8 mouse cellular contexts compared by ENCODE assay signal in the genomic region with DNA sequence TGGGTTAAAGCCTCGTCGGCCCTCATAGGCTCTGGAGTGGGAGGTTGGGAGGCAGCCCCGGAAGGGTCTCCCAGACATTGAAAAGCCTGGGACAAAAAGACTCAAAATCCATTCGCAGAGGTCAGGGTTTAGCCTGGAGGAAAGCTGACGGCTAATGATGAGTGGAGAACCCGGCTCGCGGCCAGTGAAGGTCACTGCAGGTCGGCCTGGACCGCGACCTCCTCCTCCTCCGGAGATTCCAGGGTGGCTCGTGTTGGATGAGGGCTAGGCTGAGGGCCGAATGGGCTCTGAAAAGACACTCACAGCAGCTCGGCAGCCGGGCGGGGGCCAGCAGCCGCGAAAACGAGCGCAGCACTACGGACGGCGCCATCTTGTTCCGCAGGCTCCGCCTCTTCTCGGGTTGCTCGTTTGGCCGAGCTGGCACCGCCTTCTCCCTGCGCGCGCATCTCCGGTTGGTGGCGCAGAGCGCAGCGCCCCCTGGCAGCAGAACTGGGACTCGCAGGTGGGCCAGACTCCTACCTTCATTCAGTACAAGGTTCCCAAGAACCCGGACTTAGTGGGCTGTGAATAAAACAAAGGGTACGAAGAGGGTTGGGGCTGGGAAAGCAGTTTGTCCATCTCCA. TPM values are rescaled to one million over a fixed set of nuclear protein-coding genes. Genes with fewer than 3 reads are reported as not detected.
DNase-seq lines count a peak whose midpoint lies in the region; ATAC-seq and TF ChIP-seq lines count a peak whose summit lies in the region.

A gene (minus strand): TSS at position 428 of the 623 bp plus-strand sequence.

- peak within 1 kb of the TSS; percentile 96 for H3K27ac ChIP-seq in heart, embryonic 12.5 days (ENCODE audit: poor library complexity, severe bottlenecking)
- peak within 1 kb of the TSS; percentile 89 for H3K27ac ChIP-seq in kidney, postnatal 0 days
- peak within 1 kb of the TSS; percentile 85 for H3K27ac ChIP-seq in liver, embryonic 11.5 days (ENCODE audit: low read depth, low read length)
- H3K27ac ChIP-seq in stomach, embryonic 14.5 days (ENCODE audit: low read length): peak within 1 kb of the TSS; percentile 91

- H3K27me3 ChIP-seq in C2C12 (ENCODE audit: control insufficient read depth, insufficient read depth, insufficient read length): no peaks in the 10 kb centered on the region
- H3K27me3 ChIP-seq in erythroblast, embryonic 14.5 days (ENCODE audit: control insufficient read depth): no peaks in the 10 kb centered on the region
- H3K27me3 ChIP-seq in heart, embryonic 12.5 days (replicated peaks): no peaks in the 10 kb centered on the region
- no peaks in the 10 kb centered on the region for H3K27me3 ChIP-seq in kidney, postnatal 0 days (ENCODE audit: insufficient read depth, low read length)
- H3K27me3 ChIP-seq in liver, embryonic 11.5 days (replicated peaks; ENCODE audit: control insufficient read depth, insufficient read depth, low read length): no peaks in the 10 kb centered on the region
- H3K27me3 ChIP-seq in stomach, embryonic 14.5 days (ENCODE audit: control insufficient read depth, insufficient read depth, low read length): no peaks in the 10 kb centered on the region

- H3K4me2 ChIP-seq in heart, embryonic 12.5 days: peak within 1 kb of the TSS; percentile 70
- H3K4me2 ChIP-seq in kidney, postnatal 0 days (ENCODE audit: low read length): peak within 1 kb of the TSS; percentile 66
- H3K4me2 ChIP-seq in liver, embryonic 11.5 days: peak within 1 kb of the TSS; percentile 87
- H3K4me2 ChIP-seq in stomach, embryonic 14.5 days (replicated peaks; ENCODE audit: low read depth, low read length): peak within 1 kb of the TSS; percentile 80

- H3K79me2 ChIP-seq in C2C12 (ENCODE audit: control insufficient read depth, insufficient read depth): peaks cover 20% of the 10 kb centered on the region

- H3K9ac ChIP-seq in heart, embryonic 12.5 days: peak within 1 kb of the TSS; percentile 89
- peak within 1 kb of the TSS; percentile 70 for H3K9ac ChIP-seq in kidney, postnatal 0 days (ENCODE audit: low read depth, low read length)
- H3K9ac ChIP-seq in liver, embryonic 11.5 days (ENCODE audit: low read depth, low read length): peak within 1 kb of the TSS; percentile 93
- peak within 1 kb of the TSS; percentile 79 for H3K9ac ChIP-seq in stomach, embryonic 14.5 days (replicated peaks; ENCODE audit: low read depth, low read length)

- H3ac ChIP-seq in C2C12 (ENCODE audit: control insufficient read depth, insufficient read length, low read depth): peak within 1 kb of the TSS; percentile 98

- H3K9me3 ChIP-seq in erythroblast, embryonic 14.5 days (ENCODE audit: control insufficient read depth, low read length): no peaks in the 10 kb centered on the region
- H3K9me3 ChIP-seq in heart, embryonic 12.5 days (replicated peaks): no peaks in the 10 kb centered on the region
- no peaks in the 10 kb centered on the region for H3K9me3 ChIP-seq in kidney, postnatal 0 days (replicated peaks; ENCODE audit: low read length)
- no peaks in the 10 kb centered on the region for H3K9me3 ChIP-seq in liver, embryonic 11.5 days (ENCODE audit: control insufficient read depth, low read length)
- H3K9me3 ChIP-seq in stomach, embryonic 14.5 days (ENCODE audit: control insufficient read depth, low read depth, low read length): no peaks in the 10 kb centered on the region

- H3K4me3 ChIP-seq in C2C12 (ENCODE audit: insufficient read depth, poor library complexity, severe bottlenecking): peak within 1 kb of the TSS; percentile 86
- H3K4me3 ChIP-seq in erythroblast, embryonic 14.5 days (replicated peaks): peak within 1 kb of the TSS; percentile 96
- H3K4me3 ChIP-seq in heart, embryonic 12.5 days: peak within 1 kb of the TSS; percentile 73
- peak within 1 kb of the TSS; percentile 62 for H3K4me3 ChIP-seq in kidney, postnatal 0 days (replicated peaks; ENCODE audit: low read depth, low read length)
- H3K4me3 ChIP-seq in liver, embryonic 11.5 days (ENCODE audit: low read depth, low read length): peak within 1 kb of the TSS; percentile 84
- peak within 1 kb of the TSS; percentile 80 for H3K4me3 ChIP-seq in stomach, embryonic 14.5 days (ENCODE audit: low read depth, low read length)

- H3K36me3 ChIP-seq in C2C12 (ENCODE audit: control insufficient read depth, insufficient read depth): peaks cover 29% of the 10 kb centered on the region
- peaks cover 34% of the 10 kb centered on the region for H3K36me3 ChIP-seq in erythroblast, embryonic 14.5 days (ENCODE audit: control insufficient read depth)
- H3K36me3 ChIP-seq in heart, embryonic 12.5 days: peaks cover 29% of the 10 kb centered on the region
- H3K36me3 ChIP-seq in kidney, postnatal 0 days (ENCODE audit: insufficient read depth, low read length): peaks cover 9% of the 10 kb centered on the region; the same call in 1 of the 2 replicates
- peaks cover 8% of the 10 kb centered on the region for H3K36me3 ChIP-seq in liver, embryonic 11.5 days (ENCODE audit: control insufficient read depth, insufficient read depth, low read length)
- H3K36me3 ChIP-seq in stomach, embryonic 14.5 days (ENCODE audit: control insufficient read depth, insufficient read depth, low read length): peaks cover 8% of the 10 kb centered on the region; the same call in 1 of the 2 replicates

- peak; percentile 97 for DNase-seq in brain, embryonic 14.5 days (ENCODE audit: low read depth)
- peak; percentile 97 for DNase-seq in kidney, postnatal 0 days (ENCODE audit: low spot score)
- DNase-seq in liver, embryonic 11.5 days (ENCODE audit: low spot score): peak; percentile 96
- peak; percentile 99 for DNase-seq in naive thymus-derived CD4-positive, alpha-beta T cell, adult 2 months (ENCODE audit: low read depth)

- peaks cover 2% of the 10 kb centered on the region for H3K79me3 ChIP-seq in C2C12 (ENCODE audit: low read depth)

- peaks cover 39% of the 10 kb centered on the region for H3K4me1 ChIP-seq in erythroblast, embryonic 14.5 days (ENCODE audit: control insufficient read depth)
- H3K4me1 ChIP-seq in heart, embryonic 12.5 days (replicated peaks): peaks cover 14% of the 10 kb centered on the region
- H3K4me1 ChIP-seq in kidney, postnatal 0 days (replicated peaks; ENCODE audit: insufficient read depth, low read length): peaks cover 6% of the 10 kb centered on the region; the same call in 1 of the 2 replicates
- peaks cover 14% of the 10 kb centered on the region for H3K4me1 ChIP-seq in liver, embryonic 11.5 days (replicated peaks; ENCODE audit: control insufficient read depth, insufficient read depth, low read length)
- no peaks in the 10 kb centered on the region for H3K4me1 ChIP-seq in stomach, embryonic 14.5 days (ENCODE audit: control insufficient read depth, insufficient read depth, low read length)

- WGBS in heart, embryonic 12.5 days: under 1% methylated on average over 40 of the region's 40 CpGs
- WGBS in kidney, postnatal 0 days: under 1% methylated on average over 40 of the region's 40 CpGs
- WGBS in liver, embryonic 11.5 days: 1% methylated on average over 40 of the region's 40 CpGs
- under 1% methylated on average over 40 of the region's 40 CpGs for WGBS in stomach, embryonic 14.5 days

- peak; percentile 90 for ATAC-seq in heart, embryonic 12.5 days (ENCODE audit: insufficient number of reproducible peaks, low FRiP score)
- ATAC-seq in kidney, postnatal 0 days (replicated peaks; ENCODE audit: low FRiP score, low read depth): peak; percentile 92
- ATAC-seq in liver, embryonic 11.5 days (replicated peaks; ENCODE audit: low FRiP score): peak; percentile 80
- peak; percentile 91 for ATAC-seq in stomach, embryonic 14.5 days (ENCODE audit: insufficient number of reproducible peaks, insufficient read depth, low FRiP score, low read depth)

- TF ChIP-seq CTCF in C2C12 (IDR thresholded peaks at IDR 0.05; ENCODE audit: control insufficient read depth, insufficient read depth, insufficient read length): peak; percentile 96
- peak; percentile 99 for TF ChIP-seq CTCF in brain, embryonic 14.5 days (IDR thresholded peaks at IDR 0.05; ENCODE audit: borderline replicate concordance, extremely low read depth, insufficient read depth, insufficient read length)
- peak; percentile 99 for TF ChIP-seq CTCF in kidney, postnatal 0 days (IDR thresholded peaks at IDR 0.05; ENCODE audit: low read depth)

- peak; percentile 90; the same call in 1 of the 2 replicates for TF ChIP-seq POLR2A in brain, embryonic 14.5 days (IDR thresholded peaks at IDR 0.05; ENCODE audit: borderline replicate concordance, extremely low read depth, insufficient read depth, insufficient read length, poor library complexity, severe bottlenecking)

TF ChIP-seq in C2C12, 6 proteins besides CTCF, POLR2A, EP300 and RAD21:
- no peak for TF ChIP-seq CEBPB (IDR thresholded peaks at IDR 0.05; ENCODE audit: low read depth)
- no peak for TF ChIP-seq USF1 (IDR thresholded peaks at IDR 0.05; ENCODE audit: low read depth)
- no peak for TF ChIP-seq MAX (IDR thresholded peaks at IDR 0.05)
- TF ChIP-seq MYOD1 (IDR thresholded peaks at IDR 0.05; ENCODE audit: control insufficient read depth, insufficient read length, low read depth): no peak
- no peak for TF ChIP-seq FOSL1 (IDR thresholded peaks at IDR 0.05; ENCODE audit: insufficient read depth, low read length, poor library complexity, severe bottlenecking)
- no peak for TF ChIP-seq MYOG (IDR thresholded peaks at IDR 0.05; ENCODE audit: control insufficient read depth, extremely low read depth, insufficient read length)

RNA-seq across cellular contexts. Expression of the gene that starts here (rescaled TPM):
- 473 TPM for polyA plus RNA-seq in C2C12 (2012; fragmentation: generic; extraction: Trizol)
- 349 and 402 TPM in 2 replicates for polyA plus RNA-seq in brain, embryonic 14.5 days (2012; rRNA removed)
- 4.2 and 5.7 TPM in 2 replicates for polyA plus RNA-seq in erythroblast, embryonic 14.5 days (2012)
- polyA plus RNA-seq in heart, embryonic 12.5 days (2016; fragmentation: Nextera tagmentation; extraction: Ambion mirVana): 1,439 and 1,474 TPM in 2 replicates
- polyA plus RNA-seq in kidney, postnatal 0 days (2015; fragmentation: Nextera tagmentation; extraction: Ambion mirVana): 1,354 and 1,434 TPM in 2 replicates
- polyA plus RNA-seq in liver, embryonic 11.5 days (2014; fragmentation: Nextera tagmentation; extraction: Ambion mirVana): 692 and 701 TPM in 2 replicates
- 674 and 700 TPM in 2 replicates for polyA plus RNA-seq in stomach, embryonic 14.5 days (2014; fragmentation: Nextera tagmentation; extraction: Ambion mirVana)

Comparison
In these comparisons a context has a peak if more than half of its experiments do, and no peak if none do; other contexts are left out.
1. Peak in every context shown above with its lines: DNase-seq, ATAC-seq, H3K4me3 ChIP-seq and H3K27ac ChIP-seq.
2. RNA of the gene that starts here (polyA plus RNA-seq): 1,439 to 1,474 TPM in heart, embryonic 12.5 days, 1,354 to 1,434 TPM in kidney, postnatal 0 days, 692 to 701 TPM in liver, embryonic 11.5 days, 674 to 700 TPM in stomach, embryonic 14.5 days, 473 TPM in C2C12 (single experiment) and 349 to 402 TPM in brain, embryonic 14.5 days; 4.2 to 5.7 TPM in erythroblast, embryonic 14.5 days; every median in the first group is over 10 times any median in the second.